Mouse (Mus musculus): Measurements from ENCODE around the gene Atf2.
"Not testable (repeated sequence)": the region's sequence is repeated elsewhere in the genome, so short reads cannot be mapped to it uniquely, and the experiment has no call there.

- TF ChIP-seq EP300, CTCF (IDR thresholded peaks at IDR 0.05; ENCODE audit: low read depth): not testable (repeated sequence)
Observed at GRCm38 (mm10) chr2:73896919-73897318, 4.5 kb upstream of the Atf2 start.
